Mouse (Mus musculus) cortical plate, adult 2 months (tissue): ENCODE data around the gene Arhgap32.

Source experiments
- CTCF ChIP-seq: fragments of 200-500 bp; IDR thresholded peaks from 2 replicates; pipeline ENCODE4 v1.5.1; 2011; ENCODE audit warnings: mild to moderate bottlenecking, control low read depth, low read length; ENCODE audit not compliant: insufficient read depth; ENCODE audit errors: extremely low read depth
- POLR2A ChIP-seq: fragments of 200-500 bp; IDR thresholded peaks from 2 replicates; pipeline ENCODE4 v1.6.1; 2011; ENCODE audit warnings: mild to moderate bottlenecking, low read length, control low read depth; ENCODE audit not compliant: insufficient read depth; ENCODE audit errors: extremely low read depth

GRCm38 (mm10) chr9:32170713-32171112 lies 54.8 kb downstream of the Arhgap32 start:
- no peak for TF ChIP-seq CTCF
- TF ChIP-seq POLR2A: no peak
